Mouse (Mus musculus): ENCODE results near the gene Sv2b. TPM values are rescaled to one million over a fixed set of nuclear protein-coding genes. Genes with fewer than 3 reads are reported as not detected.

Sv2b gene
- polyA plus RNA-seq, 1 experiment = 0.15 TPM

- no peaks in the 10 kb centered on the region for H3K27me3 ChIP-seq (ENCODE audit: control insufficient read depth, insufficient read depth, low read length)
- TF ChIP-seq POLR2A (IDR thresholded peaks at IDR 0.05; ENCODE audit: low read depth, low read length) = no peak
- TF ChIP-seq CTCF (IDR thresholded peaks at IDR 0.05; ENCODE audit: extremely low read depth, insufficient read length, insufficient replicate concordance, low read depth, low read length) = no peak
- no peaks in the 10 kb centered on the region for H3K4me1 ChIP-seq (ENCODE audit: control insufficient read depth, insufficient read depth, insufficient read length, low read length)
- H3K27ac ChIP-seq (ENCODE audit: insufficient read depth, low read depth, low read length) = no peak overlapping the region
- 58% methylated on average over 3 of the region's 3 CpGs for WGBS
- no peak overlapping the region for H3K4me3 ChIP-seq (ENCODE audit: low read depth, low read length)
- no peaks in the 10 kb centered on the region for H3K36me3 ChIP-seq (ENCODE audit: control insufficient read depth, insufficient read depth, low read length)
These were observed 118.9 kb downstream of the Sv2b start for GRCm38 (mm10) chr7:75190192-75190591.

GRCm38 (mm10) chr7:75175042-75175441 lies 134.0 kb downstream of the Sv2b start:
- no peaks in the 10 kb centered on the region for H3K36me3 ChIP-seq (ENCODE audit: control insufficient read depth, insufficient read depth, low read length)
- H3K4me3 ChIP-seq (ENCODE audit: low read depth, low read length) = no peak overlapping the region
- H3K27ac ChIP-seq (ENCODE audit: insufficient read depth, low read depth, low read length) = no peak overlapping the region
- WGBS = 76% methylated on average over 3 of the region's 3 CpGs
- H3K27me3 ChIP-seq (ENCODE audit: control insufficient read depth, insufficient read depth, low read length) = no peaks in the 10 kb centered on the region
- TF ChIP-seq POLR2A (IDR thresholded peaks at IDR 0.05; ENCODE audit: low read depth, low read length) (no peak), CTCF (IDR thresholded peaks at IDR 0.05; ENCODE audit: extremely low read depth, insufficient read length, insufficient replicate concordance, low read depth, low read length) (no peak)
- no peaks in the 10 kb centered on the region for H3K4me1 ChIP-seq (ENCODE audit: control insufficient read depth, insufficient read depth, insufficient read length, low read length)

GRCm38 (mm10) chr7:75167481-75167880 lies 141.6 kb downstream of the Sv2b start:
- TF ChIP-seq POLR2A (IDR thresholded peaks at IDR 0.05; ENCODE audit: low read depth, low read length) (no peak), CTCF (IDR thresholded peaks at IDR 0.05; ENCODE audit: extremely low read depth, insufficient read length, insufficient replicate concordance, low read depth, low read length) (no peak)
- WGBS = 72% methylated on average over 3 of the region's 3 CpGs
- no peaks in the 10 kb centered on the region for H3K4me1 ChIP-seq (ENCODE audit: control insufficient read depth, insufficient read depth, insufficient read length, low read length)

GRCm38 (mm10) chr7:75147174-75147573 lies 161.9 kb downstream of the Sv2b start:
- H3K27me3 ChIP-seq (ENCODE audit: control insufficient read depth, insufficient read depth, low read length) = no peaks in the 10 kb centered on the region
- H3K4me1 ChIP-seq (ENCODE audit: control insufficient read depth, insufficient read depth, insufficient read length, low read length) = no peaks in the 10 kb centered on the region
- TF ChIP-seq CTCF (IDR thresholded peaks at IDR 0.05; ENCODE audit: extremely low read depth, insufficient read length, insufficient replicate concordance, low read depth, low read length) (no peak), POLR2A (IDR thresholded peaks at IDR 0.05; ENCODE audit: low read depth, low read length) (no peak)
- WGBS = 81% methylated on average over 1 of the region's 1 CpGs
- no peaks in the 10 kb centered on the region for H3K36me3 ChIP-seq (ENCODE audit: control insufficient read depth, insufficient read depth, low read length)
- no peak overlapping the region for H3K27ac ChIP-seq (ENCODE audit: insufficient read depth, low read depth, low read length)
- no peak overlapping the region for H3K4me3 ChIP-seq (ENCODE audit: low read depth, low read length)

More at GRCm38 (mm10) chr7:75167481-75167880, 141.6 kb downstream of the Sv2b start:
- Histone ChIP-seq H3K27me3 (ENCODE audit: control insufficient read depth, insufficient read depth, low read length) (no peaks in the 10 kb centered on the region), H3K27ac (ENCODE audit: insufficient read depth, low read depth, low read length) (no peak overlapping the region), H3K36me3 (ENCODE audit: control insufficient read depth, insufficient read depth, low read length) (no peaks in the 10 kb centered on the region), H3K4me3 (ENCODE audit: low read depth, low read length) (no peak overlapping the region)

- Histone ChIP-seq H3K36me3 (ENCODE audit: control insufficient read depth, insufficient read depth, low read length) (no peaks in the 10 kb centered on the region), H3K4me3 (ENCODE audit: low read depth, low read length) (no peak overlapping the region), H3K27me3 (ENCODE audit: control insufficient read depth, insufficient read depth, low read length) (no peaks in the 10 kb centered on the region), H3K4me1 (ENCODE audit: control insufficient read depth, insufficient read depth, insufficient read length, low read length) (no peaks in the 10 kb centered on the region), H3K27ac (ENCODE audit: insufficient read depth, low read depth, low read length) (no peak overlapping the region)
- TF ChIP-seq CTCF (IDR thresholded peaks at IDR 0.05; ENCODE audit: extremely low read depth, insufficient read length, insufficient replicate concordance, low read depth, low read length) = no peak
- no peak for TF ChIP-seq POLR2A (IDR thresholded peaks at IDR 0.05; ENCODE audit: low read depth, low read length)
- 40% methylated on average over 2 of the region's 2 CpGs for WGBS
These were observed 166.3 kb downstream of the Sv2b start for GRCm38 (mm10) chr7:75142800-75143199.

GRCm38 (mm10) chr7:75141919-75142700 lies 167.0 kb downstream of the Sv2b start:
- no peak overlapping the region for H3K4me3 ChIP-seq (ENCODE audit: low read depth, low read length)

GRCm38 (mm10) chr7:75139306-75139705 lies 169.8 kb downstream of the Sv2b start:
- TF ChIP-seq POLR2A (IDR thresholded peaks at IDR 0.05; ENCODE audit: low read depth, low read length) (no peak), CTCF (IDR thresholded peaks at IDR 0.05; ENCODE audit: extremely low read depth, insufficient read length, insufficient replicate concordance, low read depth, low read length) (no peak)
- no peaks in the 10 kb centered on the region for H3K27me3 ChIP-seq (ENCODE audit: control insufficient read depth, insufficient read depth, low read length)
- H3K36me3 ChIP-seq (ENCODE audit: control insufficient read depth, insufficient read depth, low read length) = no peaks in the 10 kb centered on the region
- no peaks in the 10 kb centered on the region for H3K4me1 ChIP-seq (ENCODE audit: control insufficient read depth, insufficient read depth, insufficient read length, low read length)
- no peak overlapping the region for H3K4me3 ChIP-seq (ENCODE audit: low read depth, low read length)
- no peak overlapping the region for H3K27ac ChIP-seq (ENCODE audit: insufficient read depth, low read depth, low read length)
- 90% methylated on average over 2 of the region's 2 CpGs for WGBS

More at GRCm38 (mm10) chr7:75141919-75142700, 167.0 kb downstream of the Sv2b start:
- no peaks in the 10 kb centered on the region for H3K36me3 ChIP-seq (ENCODE audit: control insufficient read depth, insufficient read depth, low read length)
- WGBS = 12% methylated on average over 17 of the region's 17 CpGs
- no peak overlapping the region for H3K27ac ChIP-seq (ENCODE audit: insufficient read depth, low read depth, low read length)
- TF ChIP-seq POLR2A (IDR thresholded peaks at IDR 0.05; ENCODE audit: low read depth, low read length) (no peak), CTCF (IDR thresholded peaks at IDR 0.05; ENCODE audit: extremely low read depth, insufficient read length, insufficient replicate concordance, low read depth, low read length) (no peak)
- no peaks in the 10 kb centered on the region for H3K27me3 ChIP-seq (ENCODE audit: control insufficient read depth, insufficient read depth, low read length)
- H3K4me1 ChIP-seq (ENCODE audit: control insufficient read depth, insufficient read depth, insufficient read length, low read length) = no peaks in the 10 kb centered on the region

All from small intestine, adult 2 months (tissue).